Mouse (Mus musculus): ENCODE measurements at regions not wholly inside any gene's neighbourhood (a gene's known extent, or its start where the extent isn't known, plus 50 kb on each side); places are given as distances from the start of the nearest gene placed in this dataset.

DNA sequence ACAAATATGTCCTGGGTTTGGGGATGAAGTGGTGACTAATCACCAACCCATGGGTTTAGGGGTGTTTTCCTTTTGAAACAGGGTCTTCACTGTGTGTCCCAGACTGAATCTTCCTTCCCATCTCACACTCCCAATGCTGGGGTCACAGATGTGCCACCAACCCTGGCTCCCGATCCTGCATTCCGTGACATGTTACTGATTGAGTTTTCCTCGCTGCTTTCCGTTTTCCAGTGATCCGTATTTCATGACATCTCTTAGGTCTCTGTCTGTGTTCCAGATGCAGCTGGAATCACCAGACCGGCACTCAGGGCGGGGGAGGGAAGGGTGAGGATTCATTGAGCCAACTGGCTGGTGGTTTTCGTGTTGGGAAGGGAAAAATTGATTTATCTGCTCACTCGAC, 157.1 kb downstream of the Opa1 start:
- 76% methylated on average over 9 of the region's 9 CpGs for WGBS

DNA sequence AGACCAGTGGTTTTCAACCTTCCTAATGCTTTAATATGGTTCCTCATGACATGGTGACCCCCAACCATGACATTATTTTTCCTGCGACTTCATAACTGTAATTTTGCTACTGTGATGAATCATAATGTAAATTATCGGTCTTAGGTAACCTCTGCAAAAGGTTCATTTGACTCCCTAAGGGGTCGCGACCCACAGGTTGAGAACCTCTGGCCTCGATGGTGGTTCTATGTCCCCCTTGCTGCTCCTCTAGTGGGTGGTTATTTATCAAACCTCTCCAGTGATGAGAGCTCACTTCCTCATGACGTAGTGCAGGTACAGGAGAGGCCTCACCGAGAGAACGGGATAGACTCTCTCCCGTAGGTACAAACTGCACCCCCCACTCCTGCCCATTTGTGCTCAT, 158.9 kb downstream of the Opa1 start:
- TF ChIP-seq POLR2A (IDR thresholded peaks at IDR 0.05; ENCODE audit: insufficient read depth, low read depth, low read length), result no peak
- no peak for TF ChIP-seq CTCF (IDR thresholded peaks at IDR 0.05; ENCODE audit: insufficient read depth, low read depth, low read length)
- 98% methylated on average over 9 of the region's 9 CpGs for WGBS
- no peak overlapping the region for H3K27ac ChIP-seq (ENCODE audit: insufficient read depth, low read depth, low read length)
- H3K4me3 ChIP-seq (ENCODE audit: insufficient read depth, low read depth, low read length), result no peak overlapping the region
- peaks cover 11% of the 10 kb centered on the region for H3K4me1 ChIP-seq (ENCODE audit: control insufficient read depth, insufficient read depth, low read length)

More for the DNA sequence above, 157.1 kb downstream of the Opa1 start:
- TF ChIP-seq POLR2A (IDR thresholded peaks at IDR 0.05; ENCODE audit: insufficient read depth, low read depth, low read length) (no peak), CTCF (IDR thresholded peaks at IDR 0.05; ENCODE audit: insufficient read depth, low read depth, low read length) (no peak)
- Histone ChIP-seq H3K27ac (ENCODE audit: insufficient read depth, low read depth, low read length) (no peak overlapping the region), H3K4me3 (ENCODE audit: insufficient read depth, low read depth, low read length) (no peak overlapping the region), H3K4me1 (ENCODE audit: control insufficient read depth, insufficient read depth, low read length) (peaks cover 11% of the 10 kb centered on the region)

DNA sequence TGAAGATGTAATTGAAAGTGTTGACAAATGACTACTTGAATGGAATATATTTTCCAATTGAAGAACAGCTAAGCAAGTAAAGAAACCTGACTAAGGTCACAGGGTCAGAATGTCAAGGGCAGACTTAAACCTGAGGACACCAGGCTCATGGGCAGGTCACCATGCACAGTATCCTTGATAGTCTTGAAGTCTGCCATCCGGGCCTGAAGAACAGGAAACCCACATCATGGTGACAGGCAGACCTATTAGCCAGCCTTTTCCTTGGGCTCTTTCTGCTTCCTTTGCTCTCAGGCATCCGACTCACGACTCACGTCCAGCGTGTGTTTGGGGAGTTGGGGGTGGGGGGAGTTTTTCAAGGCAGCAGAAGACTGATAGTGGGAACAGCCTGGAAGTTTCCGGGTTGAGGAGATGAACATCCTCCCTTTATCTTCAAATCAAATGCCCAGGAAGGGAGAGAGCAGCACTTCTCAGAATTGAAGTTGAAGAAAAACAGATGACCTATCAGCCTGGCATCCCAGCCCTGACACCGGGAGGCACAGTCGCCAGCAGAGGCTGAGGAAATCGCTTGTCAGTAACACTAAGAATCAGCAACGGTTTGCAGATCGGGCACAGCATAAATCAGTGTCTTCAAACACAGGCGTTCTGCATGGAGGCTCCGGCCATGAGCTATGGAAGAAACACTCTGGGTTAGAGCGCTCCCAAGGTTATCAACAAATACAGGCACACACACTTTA, 163.5 kb downstream of the Opa1 start:
- Histone ChIP-seq H3K4me1 (ENCODE audit: control insufficient read depth, insufficient read depth, low read length) (no peaks in the 10 kb centered on the region), H3K4me3 (ENCODE audit: insufficient read depth, low read depth, low read length) (no peak overlapping the region), H3K27ac (ENCODE audit: insufficient read depth, low read depth, low read length) (no peak overlapping the region)
- 79% methylated on average over 14 of the region's 14 CpGs for WGBS
- TF ChIP-seq POLR2A (IDR thresholded peaks at IDR 0.05; ENCODE audit: insufficient read depth, low read depth, low read length) (no peak), CTCF (IDR thresholded peaks at IDR 0.05; ENCODE audit: insufficient read depth, low read depth, low read length) (no peak)

DNA sequence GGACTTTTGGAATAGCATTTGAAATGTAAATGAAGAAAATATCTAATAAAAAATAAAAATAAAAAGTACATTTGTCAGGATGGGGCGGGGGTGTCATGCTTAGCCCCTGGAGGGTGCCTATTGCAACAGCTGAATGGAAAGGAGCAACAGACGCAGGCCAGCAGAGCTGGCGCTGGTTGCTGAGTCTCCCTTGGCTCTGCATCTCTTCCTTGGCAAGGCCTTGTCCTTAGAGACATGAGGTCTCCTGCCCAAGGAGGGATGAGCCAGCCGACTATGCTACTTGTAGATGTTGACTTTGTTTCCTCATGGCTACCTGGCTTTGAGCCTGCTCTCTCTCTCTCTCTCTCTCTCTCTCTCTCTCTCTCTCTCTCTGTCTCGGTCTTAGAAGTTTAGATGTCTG, 166.4 kb downstream of the Opa1 start:
- WGBS, result 80% methylated on average over 5 of the region's 5 CpGs

DNA sequence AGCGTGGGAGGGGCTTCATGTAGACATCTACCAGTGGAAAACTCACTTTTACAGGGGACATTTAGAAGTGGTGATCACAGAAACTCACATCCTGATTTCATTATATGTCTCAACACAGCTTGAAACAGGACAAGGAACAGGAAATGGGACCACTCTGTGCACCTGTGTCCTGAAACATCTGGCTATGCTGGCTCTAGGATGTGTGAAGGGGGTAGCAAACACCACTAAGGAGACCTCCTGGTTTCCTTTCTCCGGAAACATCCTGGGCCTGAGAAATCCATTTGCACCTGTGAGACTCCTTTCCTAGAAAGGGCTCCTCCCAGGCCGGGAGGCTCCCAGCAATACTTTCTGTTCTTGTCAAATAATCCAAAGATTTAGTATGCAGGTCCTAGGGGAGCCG, 167.1 kb downstream of the Opa1 start:
- no peak overlapping the region for H3K27ac ChIP-seq (ENCODE audit: insufficient read depth, low read depth, low read length)
- no peaks in the 10 kb centered on the region for H3K4me1 ChIP-seq (ENCODE audit: control insufficient read depth, insufficient read depth, low read length)
- H3K4me3 ChIP-seq (ENCODE audit: insufficient read depth, low read depth, low read length), result no peak overlapping the region
- WGBS, result 94% methylated on average over 4 of the region's 4 CpGs
- TF ChIP-seq POLR2A (IDR thresholded peaks at IDR 0.05; ENCODE audit: insufficient read depth, low read depth, low read length) (no peak), CTCF (IDR thresholded peaks at IDR 0.05; ENCODE audit: insufficient read depth, low read depth, low read length) (no peak)

More for the DNA sequence above, 166.4 kb downstream of the Opa1 start:
- H3K4me1 ChIP-seq (ENCODE audit: control insufficient read depth, insufficient read depth, low read length), result no peaks in the 10 kb centered on the region
- H3K4me3 ChIP-seq (ENCODE audit: insufficient read depth, low read depth, low read length), result no peak overlapping the region
- no peak overlapping the region for H3K27ac ChIP-seq (ENCODE audit: insufficient read depth, low read depth, low read length)
- no peak for TF ChIP-seq CTCF (IDR thresholded peaks at IDR 0.05; ENCODE audit: insufficient read depth, low read depth, low read length)
- no peak for TF ChIP-seq POLR2A (IDR thresholded peaks at IDR 0.05; ENCODE audit: insufficient read depth, low read depth, low read length)

DNA sequence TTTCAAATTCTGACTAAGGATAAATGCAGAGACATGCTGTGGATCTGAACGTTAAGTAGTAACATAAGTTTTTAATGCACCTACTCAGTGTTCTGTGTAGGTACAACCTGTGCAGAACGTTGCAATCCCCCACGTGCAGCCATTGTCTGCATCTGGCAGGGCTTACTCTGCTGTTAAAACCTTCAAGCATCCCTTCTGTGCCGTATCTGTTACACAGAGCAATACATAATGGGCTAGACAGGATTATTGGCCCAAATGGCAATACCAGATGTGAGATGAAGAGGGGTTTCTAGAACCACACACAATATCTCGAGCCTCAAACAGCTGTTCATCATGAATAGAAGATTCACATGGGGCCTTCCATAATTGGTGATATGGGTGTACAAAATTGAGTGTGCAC, 170.0 kb downstream of the Opa1 start:
- 88% methylated on average over 5 of the region's 5 CpGs for WGBS
- Histone ChIP-seq H3K4me1 (ENCODE audit: control insufficient read depth, insufficient read depth, low read length) (peaks cover 3% of the 10 kb centered on the region), H3K27ac (ENCODE audit: insufficient read depth, low read depth, low read length) (no peak overlapping the region), H3K4me3 (ENCODE audit: insufficient read depth, low read depth, low read length) (no peak overlapping the region)
- no peak for TF ChIP-seq CTCF (IDR thresholded peaks at IDR 0.05; ENCODE audit: insufficient read depth, low read depth, low read length)
- TF ChIP-seq POLR2A (IDR thresholded peaks at IDR 0.05; ENCODE audit: insufficient read depth, low read depth, low read length), result no peak

DNA sequence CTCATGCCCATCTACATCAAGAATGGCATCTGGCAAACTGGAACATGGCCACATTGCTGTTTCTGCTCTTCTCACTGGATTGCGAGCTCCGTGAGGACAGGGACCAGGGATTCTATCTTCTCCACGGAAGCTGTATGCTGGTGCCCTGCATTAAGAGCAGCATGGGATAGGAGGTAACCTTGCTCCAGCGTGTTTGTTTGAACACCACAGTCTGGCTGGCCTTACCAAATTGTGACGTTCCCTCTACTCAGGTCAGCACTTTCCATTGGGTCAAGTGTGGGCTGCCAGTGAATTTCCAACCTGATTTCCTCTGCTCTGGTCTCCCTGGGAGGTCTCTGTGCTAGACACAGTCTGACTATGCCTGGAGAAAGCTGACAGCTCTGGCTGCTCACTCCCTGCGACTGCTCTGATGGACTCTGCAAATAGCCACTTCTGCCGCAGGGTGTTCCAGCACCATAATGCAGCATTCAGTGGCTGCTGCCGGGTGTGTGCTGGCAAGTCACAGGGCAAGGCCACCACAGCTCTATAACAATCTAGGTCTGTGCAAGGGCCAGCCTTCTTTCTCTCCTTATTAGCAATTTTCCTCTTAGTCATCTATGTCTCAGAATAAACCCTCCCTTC, 175.6 kb downstream of the Opa1 start:
- WGBS, result 45% methylated on average over 8 of the region's 8 CpGs
- H3K4me1 ChIP-seq (ENCODE audit: control insufficient read depth, insufficient read depth, low read length), result peaks cover 13% of the 10 kb centered on the region
- 0 out of 2 replicates have a peak overlapping the region, but pooled peaks have one; percentile 12 for H3K27ac ChIP-seq (ENCODE audit: insufficient read depth, low read depth, low read length)
- H3K4me3 ChIP-seq (ENCODE audit: insufficient read depth, low read depth, low read length), result no peak overlapping the region
- TF ChIP-seq CTCF (IDR thresholded peaks at IDR 0.05; ENCODE audit: insufficient read depth, low read depth, low read length), result no peak
- TF ChIP-seq POLR2A (IDR thresholded peaks at IDR 0.05; ENCODE audit: insufficient read depth, low read depth, low read length), result no peak

DNA sequence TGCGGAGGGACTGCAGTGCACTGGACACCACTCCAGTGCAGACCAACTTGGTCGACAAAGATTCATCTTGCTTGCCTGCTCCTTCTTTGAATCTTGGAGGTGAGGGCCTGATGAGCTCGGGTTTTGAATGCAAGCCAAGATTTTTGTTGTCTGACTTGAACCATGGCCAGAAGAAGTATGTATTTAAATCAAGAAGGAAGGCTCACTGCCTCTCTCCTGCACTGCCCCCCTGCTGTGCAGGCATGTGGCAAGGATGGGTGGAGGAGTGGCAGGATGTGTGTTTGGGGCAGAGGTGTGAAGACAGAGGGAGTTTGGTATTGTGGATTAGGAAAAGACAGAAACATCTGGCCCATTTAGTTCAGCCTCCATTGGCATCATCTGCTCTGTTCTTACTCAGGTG, 179.1 kb downstream of the Opa1 start:
- no peak for TF ChIP-seq CTCF (IDR thresholded peaks at IDR 0.05; ENCODE audit: insufficient read depth, low read depth, low read length)
- no peak for TF ChIP-seq POLR2A (IDR thresholded peaks at IDR 0.05; ENCODE audit: insufficient read depth, low read depth, low read length)
- WGBS, result 67% methylated on average over 3 of the region's 3 CpGs
- peaks cover 13% of the 10 kb centered on the region for H3K4me1 ChIP-seq (ENCODE audit: control insufficient read depth, insufficient read depth, low read length)
- H3K27ac ChIP-seq (ENCODE audit: insufficient read depth, low read depth, low read length), result no peak overlapping the region
- H3K4me3 ChIP-seq (ENCODE audit: insufficient read depth, low read depth, low read length), result no peak overlapping the region

DNA sequence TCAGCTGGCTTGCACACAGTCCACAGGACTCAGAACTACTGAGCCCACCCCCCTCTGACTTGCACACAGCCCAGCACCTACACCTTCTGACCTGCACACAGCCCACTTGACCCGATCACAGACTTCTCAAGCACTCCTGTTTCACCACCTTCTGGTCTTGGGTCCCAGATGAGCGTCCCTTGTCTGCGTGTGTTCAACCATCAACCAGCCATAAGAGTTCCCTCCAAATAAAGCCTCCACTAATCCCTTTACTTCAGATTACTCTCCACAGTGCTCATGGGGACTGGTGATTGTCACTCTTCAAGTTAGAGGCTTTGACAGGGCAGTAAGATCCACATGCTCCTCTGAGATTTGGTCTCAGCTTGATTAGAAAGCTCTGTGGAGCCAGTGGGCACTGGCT, 180.3 kb downstream of the Opa1 start:
- TF ChIP-seq POLR2A (IDR thresholded peaks at IDR 0.05; ENCODE audit: insufficient read depth, low read depth, low read length) (no peak), CTCF (IDR thresholded peaks at IDR 0.05; ENCODE audit: insufficient read depth, low read depth, low read length) (no peak)

More for the DNA sequence above, 180.3 kb downstream of the Opa1 start:
- Histone ChIP-seq H3K4me3 (ENCODE audit: insufficient read depth, low read depth, low read length) (no peak overlapping the region), H3K27ac (ENCODE audit: insufficient read depth, low read depth, low read length) (no peak overlapping the region), H3K4me1 (ENCODE audit: control insufficient read depth, insufficient read depth, low read length) (peaks cover 9% of the 10 kb centered on the region)
- whole genome bisulfite sequencing, result 95% methylated on average over 3 of the region's 3 CpGs
